Mouse (Mus musculus) ovary, adult 10 weeks (tissue): ENCODE measurements around the gene H2al3. TPM values are rescaled to one million over a fixed set of nuclear protein-coding genes. Genes with fewer than 3 reads are reported as not detected.

Source experiments
- polyA plus RNA-seq: library from polyadenylated mRNA; stranded (reverse); fragments of 350-450 nt; fragmentation: Illumina TruSeq; extraction: RNeasy Lipid Tissue Mini Kit (QIAGEN cat#74804); gene quantifications from one replicate; pipeline ENCODE4 v1.2.3, GENCODE M21; 2014

The H2al3 gene
- polyA plus RNA-seq: not detected

DNA sequence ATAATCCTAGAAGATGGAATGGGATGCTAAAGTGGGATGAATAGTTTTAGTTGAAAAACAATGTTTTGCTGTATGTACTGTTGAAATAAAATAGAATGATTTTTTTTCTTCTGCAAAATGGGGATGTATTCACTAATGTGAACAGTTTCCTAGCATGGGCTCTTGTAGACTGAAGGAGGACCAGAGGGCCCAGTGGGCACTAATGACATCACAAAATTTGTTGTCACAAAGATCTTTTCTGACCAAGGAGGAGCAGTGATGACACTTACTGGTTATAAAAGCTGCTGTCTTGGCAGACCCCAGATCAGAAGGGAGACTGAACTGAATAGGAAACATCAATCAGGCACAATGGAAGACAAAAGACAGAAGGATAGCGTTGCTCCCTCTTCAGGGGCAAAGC, at the start of gene H2al3:
H2al3 (plus strand) TSS at position 301 of the 400 bp plus-strand sequence.

DNA sequence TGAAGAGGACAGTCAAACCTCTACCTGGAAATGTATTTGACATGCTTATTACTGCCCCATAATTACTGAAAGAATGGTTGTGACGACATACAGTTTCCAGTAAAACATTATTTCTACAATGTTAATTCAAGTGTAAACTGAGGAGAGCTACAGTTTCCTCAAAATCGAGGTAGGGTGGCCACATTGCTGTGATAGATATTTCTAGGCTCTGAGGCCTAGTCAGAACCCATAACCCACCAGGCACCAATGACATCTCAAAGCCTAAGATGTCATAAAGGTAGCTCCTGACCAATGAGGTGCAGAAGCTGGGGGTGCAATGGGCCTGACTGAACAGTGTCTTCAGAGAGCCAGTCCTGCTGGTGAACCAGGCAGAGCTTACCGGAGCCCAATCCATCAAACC, 2.9 kb upstream of the H2al3 start, which contains the start of gene Hypm:
Hypm (plus strand) TSS at position 301 of the 400 bp plus-strand sequence.

DNA sequence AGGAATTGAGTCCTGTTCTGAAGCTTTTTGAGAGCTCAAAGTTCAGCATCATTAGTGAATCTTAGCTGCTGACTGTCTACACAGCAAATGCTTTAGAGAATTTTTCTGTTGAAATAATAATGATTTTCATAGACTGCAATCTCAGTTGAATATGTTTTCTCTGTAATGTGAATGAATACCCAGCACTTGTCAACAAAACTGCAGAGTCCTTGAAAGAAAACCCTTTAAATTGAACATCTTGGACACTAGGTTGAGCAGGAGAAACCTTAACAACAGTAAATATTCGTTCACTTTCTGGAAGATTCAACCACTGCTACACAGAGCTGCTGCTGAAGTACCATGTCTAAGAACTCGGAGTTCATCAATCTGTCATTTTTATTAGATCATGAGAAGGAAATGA, 35.8 kb downstream of the H2al3 start, which contains the start of gene Sytl5:
Sytl5 (plus strand) TSS at position 301 of the 400 bp plus-strand sequence.

Other genes with a start within 250 kb of the H2al3 start
- 367 TPM for gene Dynlt3, start 186.7 kb upstream of the H2al3 start, polyA plus RNA-seq
- not detected for gene Hypm, start 2.8 kb upstream of the H2al3 start, polyA plus RNA-seq
- gene Sytl5, start 35.9 kb downstream of the H2al3 start, polyA plus RNA-seq: 2.5 TPM